Comparison of ENCODE assay signal across 7 mouse cellular contexts in genomic region chr8:82402686-82403330, GRCm38 (mm10). TPM values are rescaled to one million over a fixed set of nuclear protein-coding genes. Genes with fewer than 3 reads are reported as not detected.
DNase-seq lines count a peak whose midpoint lies in the region; ATAC-seq and TF ChIP-seq lines count a peak whose summit lies in the region.

TSS of gene Il15 (minus strand) at chr8:82403222.

- H3K4me3 ChIP-seq in hindbrain, embryonic 13.5 days: peak within 1 kb of the TSS; percentile 38
- H3K4me3 ChIP-seq in limb, embryonic 13.5 days: peak within 1 kb of the TSS; percentile 49
- H3K4me3 ChIP-seq in midbrain, embryonic 13.5 days (replicated peaks): peak within 1 kb of the TSS; percentile 32
- H3K4me3 ChIP-seq in stomach, embryonic 15.5 days (replicated peaks): peak within 1 kb of the TSS; percentile 53

- no peak within 1 kb of the TSS for H3K27ac ChIP-seq in hindbrain, embryonic 13.5 days
- H3K27ac ChIP-seq in limb, embryonic 13.5 days: no peak within 1 kb of the TSS
- no peak within 1 kb of the TSS for H3K27ac ChIP-seq in midbrain, embryonic 13.5 days
- H3K27ac ChIP-seq in stomach, embryonic 15.5 days: peak within 1 kb of the TSS; percentile 40

- H3K36me3 ChIP-seq in hindbrain, embryonic 13.5 days: no peaks in the 10 kb centered on the region
- no peaks in the 10 kb centered on the region for H3K36me3 ChIP-seq in limb, embryonic 13.5 days
- H3K36me3 ChIP-seq in midbrain, embryonic 13.5 days: no peaks in the 10 kb centered on the region
- H3K36me3 ChIP-seq in stomach, embryonic 15.5 days: no peaks in the 10 kb centered on the region

- H3K9me3 ChIP-seq in hindbrain, embryonic 13.5 days: no peaks in the 10 kb centered on the region
- H3K9me3 ChIP-seq in limb, embryonic 13.5 days: no peaks in the 10 kb centered on the region
- no peaks in the 10 kb centered on the region for H3K9me3 ChIP-seq in midbrain, embryonic 13.5 days
- H3K9me3 ChIP-seq in stomach, embryonic 15.5 days: no peaks in the 10 kb centered on the region

- TF ChIP-seq POLR2A in brain, embryonic 14.5 days (IDR thresholded peaks at IDR 0.05; ENCODE audit: borderline replicate concordance, extremely low read depth, insufficient read depth, insufficient read length, poor library complexity, severe bottlenecking): no peak

- H3K27me3 ChIP-seq in hindbrain, embryonic 13.5 days: peaks cover 11% of the 10 kb centered on the region; the same call in 1 of the 2 replicates
- peaks cover 5% of the 10 kb centered on the region; the same call in 1 of the 2 replicates for H3K27me3 ChIP-seq in limb, embryonic 13.5 days
- H3K27me3 ChIP-seq in midbrain, embryonic 13.5 days: no peaks in the 10 kb centered on the region
- H3K27me3 ChIP-seq in stomach, embryonic 15.5 days (replicated peaks): no peaks in the 10 kb centered on the region

- no peak for TF ChIP-seq CTCF in brain, embryonic 14.5 days (IDR thresholded peaks at IDR 0.05; ENCODE audit: borderline replicate concordance, extremely low read depth, insufficient read depth, insufficient read length)

- peak; percentile 57; the same call in 1 of the 2 replicates for ATAC-seq in hindbrain, embryonic 13.5 days (ENCODE audit: low FRiP score)
- peak; percentile 57 for ATAC-seq in limb, embryonic 13.5 days (ENCODE audit: low FRiP score, low read depth)
- peak; percentile 62 for ATAC-seq in midbrain, embryonic 13.5 days
- ATAC-seq in stomach, embryonic 15.5 days (ENCODE audit: insufficient read depth, low FRiP score, low read depth): peak; percentile 65

- peaks cover 17% of the 10 kb centered on the region for H3K4me1 ChIP-seq in hindbrain, embryonic 13.5 days (replicated peaks)
- H3K4me1 ChIP-seq in limb, embryonic 13.5 days: peaks cover 20% of the 10 kb centered on the region
- peaks cover 18% of the 10 kb centered on the region for H3K4me1 ChIP-seq in midbrain, embryonic 13.5 days (replicated peaks)
- peaks cover 8% of the 10 kb centered on the region; the same call in 1 of the 2 replicates for H3K4me1 ChIP-seq in stomach, embryonic 15.5 days

- peak; percentile 7 for DNase-seq in WW6 (ENCODE audit: low read depth, low spot score)
- DNase-seq in brain, embryonic 14.5 days (ENCODE audit: low read depth): peak; percentile 20
- DNase-seq in gastrocnemius, adult 18-20 months (ENCODE audit: low spot score): peak; percentile 72

- H3K9ac ChIP-seq in hindbrain, embryonic 13.5 days: peak within 1 kb of the TSS; percentile 35; the same call in 1 of the 2 replicates
- peak within 1 kb of the TSS; percentile 60 for H3K9ac ChIP-seq in limb, embryonic 13.5 days
- peak within 1 kb of the TSS; percentile 46 for H3K9ac ChIP-seq in midbrain, embryonic 13.5 days (replicated peaks)
- no peak within 1 kb of the TSS; the same call in 1 of the 2 replicates for H3K9ac ChIP-seq in stomach, embryonic 15.5 days

- WGBS in hindbrain, embryonic 13.5 days: 13% methylated on average over 13 of the region's 13 CpGs
- WGBS in limb, embryonic 13.5 days: 9% methylated on average over 13 of the region's 13 CpGs
- WGBS in midbrain, embryonic 13.5 days: 18% methylated on average over 13 of the region's 13 CpGs
- 7% methylated on average over 13 of the region's 13 CpGs for WGBS in stomach, embryonic 15.5 days

- H3K4me2 ChIP-seq in hindbrain, embryonic 13.5 days: peak within 1 kb of the TSS; percentile 58
- peak within 1 kb of the TSS; percentile 80 for H3K4me2 ChIP-seq in limb, embryonic 13.5 days (replicated peaks)
- peak within 1 kb of the TSS; percentile 65 for H3K4me2 ChIP-seq in midbrain, embryonic 13.5 days (replicated peaks)
- peak within 1 kb of the TSS; percentile 77 for H3K4me2 ChIP-seq in stomach, embryonic 15.5 days

RNA-seq across cellular contexts. Expression of gene Il15, which starts in this region (rescaled TPM):
- 0.79 and 1.00 TPM in 2 replicates for polyA plus RNA-seq in brain, embryonic 14.5 days (2012; rRNA removed)
- total RNA-seq in gastrocnemius, adult 18-20 months (2021): 10 to 100 TPM in 1 of 2 experiments, 1 to 10 TPM in 1; 9.1 to 13.1 TPM
- polyA plus RNA-seq in hindbrain, embryonic 13.5 days (2015; fragmentation: Nextera tagmentation; extraction: Ambion mirVana): 0.68 and 1.00 TPM in 2 replicates
- 1.7 and 2.8 TPM in 2 replicates for polyA plus RNA-seq in limb, embryonic 13.5 days (2015; fragmentation: Nextera tagmentation; extraction: Ambion mirVana)
- polyA plus RNA-seq in midbrain, embryonic 13.5 days (2015; fragmentation: Nextera tagmentation; extraction: Ambion mirVana): 0.84 and 1.3 TPM in 2 replicates
- polyA plus RNA-seq in stomach, embryonic 15.5 days (2015; fragmentation: Nextera tagmentation; extraction: Ambion mirVana): 5.7 and 6.3 TPM in 2 replicates

Comparison
In these comparisons a context has a peak if more than half of its experiments do, and no peak if none do; other contexts are left out.
1. Peak in DNase-seq in brain, embryonic 14.5 days; RNA of the gene not detected or under 1 TPM.
2. Peak in ATAC-seq, H3K4me3 ChIP-seq, H3K9ac ChIP-seq and H3K4me2 ChIP-seq in hindbrain, embryonic 13.5 days; RNA of the gene not detected or under 1 TPM.
3. DNase-seq: peak in every context shown above with its lines; median percentile 72 in gastrocnemius, adult 18-20 months; 20 in brain, embryonic 14.5 days; 7 in WW6.